Mouse (Mus musculus) adipocyte (in vitro differentiated cells): ENCODE results near the gene Ebf1.

Source experiments
- DNase-seq: peaks from one replicate; pipeline ENCODE4 v3.0.0-alpha.2; 2016; ENCODE audit warnings: low spot score

Gene Ebf1

GRCm38 (mm10) chr11:44833351-44833996, 216.4 kb downstream of the Ebf1 start:
- DNase-seq: no peak

GRCm38 (mm10) chr11:44835166-44835565, 218.0 kb downstream of the Ebf1 start:
- DNase-seq: peak; percentile 81

GRCm38 (mm10) chr11:44837592-44837991, 220.5 kb downstream of the Ebf1 start:
- no peak for DNase-seq

GRCm38 (mm10) chr11:44841127-44842056, 224.3 kb downstream of the Ebf1 start:
- DNase-seq: no peak

- no peak for DNase-seq
These were observed 234.8 kb downstream of the Ebf1 start for GRCm38 (mm10) chr11:44851874-44852273.

- DNase-seq: no peak
These were observed 235.8 kb downstream of the Ebf1 start for GRCm38 (mm10) chr11:44852921-44853320.

- DNase-seq: peak; percentile 79
These were observed 237.4 kb downstream of the Ebf1 start for GRCm38 (mm10) chr11:44854496-44854895.

- no peak for DNase-seq
These were observed 244.0 kb downstream of the Ebf1 start for GRCm38 (mm10) chr11:44861108-44861507.

GRCm38 (mm10) chr11:44863910-44864309, 246.8 kb downstream of the Ebf1 start:
- no peak for DNase-seq

GRCm38 (mm10) chr11:44866476-44867149, 249.5 kb downstream of the Ebf1 start:
- no peak for DNase-seq

- no peak for DNase-seq
These were observed 250.3 kb downstream of the Ebf1 start for GRCm38 (mm10) chr11:44867433-44867832.

GRCm38 (mm10) chr11:44873876-44874275, 256.8 kb downstream of the Ebf1 start:
- peak; percentile 38 for DNase-seq

- DNase-seq: no peak
These were observed 258.1 kb downstream of the Ebf1 start for GRCm38 (mm10) chr11:44875171-44875570.

GRCm38 (mm10) chr11:44881056-44881683, 264.1 kb downstream of the Ebf1 start:
- no peak for DNase-seq

GRCm38 (mm10) chr11:44882476-44882970, 265.4 kb downstream of the Ebf1 start:
- DNase-seq: no peak

- no peak for DNase-seq
These were observed 267.2 kb downstream of the Ebf1 start for GRCm38 (mm10) chr11:44884337-44884736.

GRCm38 (mm10) chr11:44886897-44887296, 269.8 kb downstream of the Ebf1 start:
- DNase-seq: no peak

- DNase-seq: no peak
These were observed 270.6 kb downstream of the Ebf1 start for GRCm38 (mm10) chr11:44887691-44888090.

- no peak for DNase-seq
These were observed 271.3 kb downstream of the Ebf1 start for GRCm38 (mm10) chr11:44888390-44888789.

GRCm38 (mm10) chr11:44892814-44893521, 275.9 kb downstream of the Ebf1 start:
- no peak for DNase-seq

GRCm38 (mm10) chr11:44893986-44894385, 276.9 kb downstream of the Ebf1 start:
- DNase-seq: no peak
